ENCODE assay signal across 17 mouse cellular contexts in genomic region chr8:72464211-72464610, GRCm38 (mm10). TPM values are rescaled to one million over a fixed set of nuclear protein-coding genes. Genes with fewer than 3 reads are reported as not detected.
"Had no signal": no experiment of that assay in that cellular context is flagged by ENCODE, and none has a peak within 500 bp of the region (broad histone marks: within the 10 kb centered on the region; RNA-seq: fewer than 3 reads in every experiment).

No protein-coding gene starts in this region.

- H3K4me3 ChIP-seq: neural tube, embryonic 13.5 days; neural tube, embryonic 15.5 days; stomach, embryonic 15.5 days had no signal

- DNase-seq: retina, postnatal 1 day; right cerebral cortex, adult 18-20 months; right cerebral cortex, postnatal 14 days; right cerebral cortex, postnatal 25 days; right cerebral cortex, postnatal 4 days; spleen, adult 18-20 months; thymus, adult 18-20 months; thymus, adult 2 months; thymus, postnatal 14 days; thymus, postnatal 25 days; thymus, postnatal 36 days; thymus, postnatal 4 days had no signal

- H3K9ac ChIP-seq: neural tube, embryonic 13.5 days; neural tube, embryonic 15.5 days; stomach, embryonic 15.5 days had no signal

- H3K9me3 ChIP-seq: neural tube, embryonic 13.5 days; neural tube, embryonic 15.5 days; stomach, embryonic 15.5 days had no signal

- H3K4me2 ChIP-seq: neural tube, embryonic 13.5 days; neural tube, embryonic 15.5 days; stomach, embryonic 15.5 days had no signal

- H3K4me1 ChIP-seq: neural tube, embryonic 13.5 days; neural tube, embryonic 15.5 days; stomach, embryonic 15.5 days had no signal

- H3K27me3 ChIP-seq: neural tube, embryonic 13.5 days; neural tube, embryonic 15.5 days; stomach, embryonic 15.5 days had no signal

- H3K27ac ChIP-seq: neural tube, embryonic 13.5 days; neural tube, embryonic 15.5 days; stomach, embryonic 15.5 days; stomach, postnatal 0 days had no signal

RNA-seq across cellular contexts. Expression of gene Calr3, which starts 20.5 kb away (rescaled TPM):
- polyA plus RNA-seq: small intestine, adult 2 months had no signal
